Mouse (Mus musculus) c-Kit-positive CD71-negative TER-119-negative erythroid progenitor cells, embryonic 14.5 days (primary cell): ENCODE data around the gene Olfr410.

Experiments used
- DNase-seq: peaks from one replicate; pipeline ENCODE4 v3.0.0-alpha.2; 2013; ENCODE audit warnings: low read depth

Gene Olfr410

GRCm38 (mm10) chr11:74337931-74338330, at the start of gene Olfr410:
Gene Olfr410 (minus strand): TSS chr11:74338031.
- DNase-seq = no peak

DNA sequence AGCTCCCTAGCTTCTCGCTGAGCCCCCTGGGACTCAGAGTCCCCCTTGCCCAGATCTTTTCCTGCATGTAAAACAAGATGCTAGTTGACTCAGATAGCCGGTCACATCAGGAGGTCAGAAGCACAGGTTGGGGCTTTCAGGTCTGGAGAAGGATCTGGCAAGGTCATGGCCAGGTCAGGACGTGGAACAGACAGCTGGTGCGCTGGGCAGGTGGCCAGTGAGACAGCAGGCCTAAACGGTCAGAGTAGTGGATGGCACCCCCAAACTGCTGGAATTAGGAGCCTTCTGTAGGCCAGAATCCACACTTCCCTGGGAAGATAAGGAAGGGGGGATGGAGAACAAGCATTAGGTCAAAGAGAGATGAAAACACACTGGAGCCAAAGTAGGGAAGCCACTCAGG, 49.4 kb upstream of the Olfr410 start:
- DNase-seq = no peak

DNA sequence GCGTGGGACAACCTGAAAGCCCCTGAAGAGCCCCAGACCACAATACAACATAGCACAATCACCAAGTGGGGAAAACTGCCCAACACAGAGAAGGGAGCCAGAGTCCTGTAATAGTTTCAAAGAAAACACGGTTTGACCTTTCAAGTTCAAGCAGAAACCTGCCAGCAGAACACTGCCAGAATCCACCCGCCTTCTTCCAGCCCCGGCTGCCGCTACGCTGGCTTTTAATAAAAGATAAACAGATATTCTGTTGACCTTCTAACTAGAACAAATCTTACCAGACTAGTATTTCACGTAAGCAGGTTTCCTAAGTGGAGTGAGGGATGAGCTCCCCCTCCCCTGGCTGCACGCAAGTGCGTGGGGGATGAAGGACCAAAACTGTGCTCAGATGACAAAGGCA, 47.8 kb upstream of the Olfr410 start:
- DNase-seq = no peak

GRCm38 (mm10) chr11:74379166-74379873, 41.5 kb upstream of the Olfr410 start:
- no peak for DNase-seq

DNA sequence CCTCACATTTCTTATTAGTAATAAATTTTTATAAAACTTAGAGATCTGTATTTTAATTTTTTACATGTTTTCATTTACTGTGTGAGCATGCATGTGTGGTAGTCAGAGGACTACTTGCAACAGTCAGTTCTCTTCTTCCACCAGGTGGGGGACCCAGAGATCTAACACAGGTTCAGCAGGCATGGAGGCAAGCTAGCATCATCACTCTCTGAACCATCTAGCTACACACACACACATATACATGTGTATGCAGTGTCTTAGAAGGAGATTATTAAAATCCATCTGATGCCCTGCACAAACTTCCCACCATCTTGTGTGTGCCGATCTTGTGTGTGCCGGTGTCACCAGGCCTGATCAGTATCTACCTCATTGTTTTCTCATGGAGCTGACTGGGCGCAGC, 39.0 kb upstream of the Olfr410 start:
- DNase-seq = peak; percentile 32

DNA sequence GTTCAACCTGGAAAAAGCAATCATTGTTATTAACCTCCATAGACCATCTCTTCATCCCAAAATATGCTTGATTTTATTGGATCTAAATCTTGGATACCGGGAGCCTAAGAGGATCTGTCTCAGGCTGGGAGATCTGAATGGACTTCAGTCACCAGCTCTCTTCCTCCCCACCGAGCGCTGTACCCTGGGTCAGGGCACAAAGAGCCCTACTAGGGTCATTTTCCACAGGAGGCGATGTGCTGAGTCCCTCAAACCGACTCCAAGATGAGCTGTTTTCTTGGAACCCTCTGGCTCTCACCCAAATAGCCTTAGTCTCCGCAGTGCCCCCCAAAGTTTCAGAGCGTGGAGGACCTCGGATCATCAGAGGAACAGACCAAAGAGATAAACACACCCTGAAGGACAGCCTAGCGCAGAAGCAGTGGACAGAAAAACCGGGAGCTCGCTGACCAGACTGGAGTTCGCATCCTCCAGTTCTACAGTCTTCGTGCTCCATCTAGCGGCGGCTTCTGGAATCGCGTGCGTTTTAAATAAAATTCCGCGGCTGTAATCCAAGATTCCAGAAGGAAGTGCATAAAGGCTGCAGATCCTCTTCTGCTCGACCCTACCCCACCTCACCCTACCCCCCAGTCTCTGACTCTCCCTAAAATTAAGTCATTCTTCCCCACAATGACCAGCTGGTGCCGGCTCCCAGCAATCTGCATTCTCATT, 33.7 kb upstream of the Olfr410 start:
- DNase-seq = peak; percentile 46

DNA sequence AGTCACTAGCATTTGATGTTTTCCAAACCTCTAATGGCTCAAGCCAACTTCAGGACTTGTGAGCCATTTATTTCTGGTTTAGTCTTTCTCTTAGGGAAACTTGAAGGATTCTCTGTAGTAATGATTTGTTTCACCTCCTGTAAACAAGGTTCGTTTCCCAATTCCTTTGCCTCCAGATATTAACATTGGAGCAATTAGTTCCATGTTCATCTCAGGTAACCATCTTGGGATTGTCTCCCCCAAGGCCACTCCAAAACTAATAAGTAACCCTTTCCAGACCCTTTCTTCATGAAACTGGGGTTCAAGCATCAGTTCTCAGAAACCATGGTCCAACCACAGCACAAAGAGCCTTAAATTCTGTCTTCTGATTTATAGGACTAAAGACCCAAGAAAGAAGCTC, 23.9 kb upstream of the Olfr410 start, which contains the start of gene Olfr412:
Gene Olfr412 (plus strand): TSS at position 301 of the 400 bp plus-strand sequence.
- DNase-seq = no peak

- no peak for DNase-seq
Measured at GRCm38 (mm10) chr11:74352550-74352949, 14.7 kb upstream of the Olfr410 start, which contains the start of gene Olfr411. Gene Olfr411 (minus strand): TSS chr11:74352650.

GRCm38 (mm10) chr11:74328781-74329180, 9.1 kb downstream of the Olfr410 start:
- no peak for DNase-seq

DNA sequence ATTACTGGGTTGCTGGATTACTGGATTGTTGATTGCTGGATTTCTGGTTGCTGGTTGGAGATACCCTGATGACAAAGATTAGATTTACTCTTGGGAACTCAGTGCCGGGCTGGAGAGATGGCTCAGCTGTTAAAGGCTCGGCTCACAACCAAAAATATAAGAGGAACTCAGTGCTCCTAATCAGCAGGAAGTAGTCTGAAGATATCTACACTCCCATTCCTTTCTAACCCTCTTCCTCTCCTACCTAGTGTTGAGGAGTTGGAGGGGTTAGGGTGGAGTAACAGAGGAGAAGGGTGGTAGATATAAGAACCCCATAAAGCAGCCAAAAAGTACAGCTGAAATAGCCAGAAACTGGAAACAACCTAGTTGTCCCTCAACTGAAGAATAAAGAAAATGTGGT, 11.8 kb downstream of the Olfr410 start:
- no peak for DNase-seq

DNA sequence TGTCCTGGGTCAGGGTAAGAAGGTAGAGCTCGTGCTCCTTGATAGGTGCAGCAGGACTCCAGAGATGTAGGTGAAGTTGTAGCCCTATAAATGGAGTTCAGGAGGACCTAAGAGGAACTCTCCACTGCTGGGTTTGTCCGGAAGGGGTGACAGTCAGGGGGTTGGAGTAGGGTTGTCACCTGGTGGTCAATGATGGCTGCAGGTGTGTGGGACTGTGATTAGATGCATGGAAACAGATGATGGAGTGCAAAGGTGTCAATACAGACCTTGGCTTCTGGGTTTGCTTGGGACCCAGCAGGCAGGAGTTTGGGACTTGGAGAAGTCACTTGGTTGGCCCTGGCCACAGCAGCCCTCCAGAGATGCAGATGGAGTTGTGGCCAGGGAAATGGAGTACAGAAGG, 50.6 kb downstream of the Olfr410 start:
- no peak for DNase-seq

DNA sequence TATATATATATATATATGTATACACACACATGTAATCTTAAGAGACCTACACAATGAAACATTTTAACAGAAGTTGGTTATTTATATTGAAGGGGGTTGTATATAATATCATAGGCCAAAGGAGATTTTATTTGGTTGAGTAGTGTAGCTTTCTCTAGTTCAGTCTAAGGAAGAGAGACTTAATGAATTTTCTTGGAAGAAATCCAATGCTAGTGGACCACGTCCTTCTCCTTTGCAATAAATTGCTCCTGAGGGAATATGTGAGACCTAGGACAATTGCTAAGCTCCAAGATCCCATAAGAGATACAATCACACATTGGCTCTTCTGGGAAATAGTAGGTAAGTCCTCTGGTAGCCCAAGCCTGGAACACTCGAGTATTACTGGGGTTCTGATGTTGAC, 54.4 kb downstream of the Olfr410 start, which contains the start of gene Olfr59:
Gene Olfr59 (plus strand): TSS at position 301 of the 400 bp plus-strand sequence.
- no peak for DNase-seq
